Mouse (Mus musculus): Measurements from ENCODE around the gene Frmd4a. TPM values are rescaled to one million over a fixed set of nuclear protein-coding genes. Genes with fewer than 3 reads are reported as not detected.

Gene Frmd4a
- polyA plus RNA-seq, 1 experiment from 2014 or later: 16.7 TPM

DNA sequence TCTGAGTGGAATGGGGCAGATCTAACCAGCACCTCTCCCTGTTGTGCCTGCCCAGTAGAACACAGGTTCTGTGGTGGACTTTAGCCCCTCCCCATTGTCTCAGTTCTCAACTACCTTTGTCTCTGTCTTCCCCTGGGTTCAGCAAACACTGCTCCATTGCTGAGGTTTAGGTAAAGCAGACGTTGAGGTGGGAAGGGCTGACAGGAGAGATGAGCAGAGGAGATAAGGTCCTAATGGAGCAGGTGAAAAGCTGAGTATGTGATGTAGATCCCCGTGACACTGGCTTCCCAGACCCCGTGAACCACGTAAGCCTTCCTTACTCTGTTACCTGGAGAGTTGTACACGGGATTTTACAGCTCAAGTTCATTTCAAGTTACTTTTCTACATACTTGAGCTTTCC is 545.3 kb downstream of the Frmd4a start:
- Histone ChIP-seq H3K27ac (peak overlapping the region; percentile 100), H3K9ac (peak overlapping the region; percentile 88), H3K9me3 (replicated peaks) (no peaks in the 10 kb centered on the region), H3K4me1 (peaks cover 82% of the 10 kb centered on the region), H3K36me3 (peaks cover 47% of the 10 kb centered on the region), H3K4me2 (peak overlapping the region; percentile 79), H3K27me3 (replicated peaks) (no peaks in the 10 kb centered on the region), H3K4me3 (peak overlapping the region; percentile 75)
- WGBS (ENCODE audit: insufficient replicate concordance): 49% methylated on average over 5 of the region's 5 CpGs
- ATAC-seq: no peak

DNA sequence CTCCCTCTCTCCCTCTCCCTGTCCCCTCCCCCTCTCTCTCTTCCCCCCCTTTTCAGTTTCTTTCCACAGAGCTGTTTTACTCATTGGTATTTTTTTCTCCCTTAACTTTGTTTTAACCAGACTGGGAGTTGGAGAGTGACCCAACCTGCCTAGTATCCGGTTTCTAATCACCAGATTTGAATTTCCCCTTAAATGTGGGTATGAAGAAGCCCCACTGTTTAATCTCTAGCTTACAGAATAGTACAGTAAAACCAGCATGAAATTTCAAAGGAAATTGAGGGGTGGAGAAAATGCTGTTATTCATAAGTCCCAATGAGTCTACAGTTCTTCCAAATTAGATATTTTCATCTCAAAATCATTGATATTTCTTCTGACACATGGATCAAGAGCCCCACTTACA is 545.8 kb downstream of the Frmd4a start:
- no peaks in the 10 kb centered on the region for H3K27me3 ChIP-seq (replicated peaks)
- H3K4me1 ChIP-seq: peaks cover 82% of the 10 kb centered on the region
- 49% methylated on average over 1 of the region's 1 CpGs for WGBS (ENCODE audit: insufficient replicate concordance)
- ATAC-seq: no peak
- no peaks in the 10 kb centered on the region for H3K9me3 ChIP-seq (replicated peaks)
- H3K36me3 ChIP-seq: peaks cover 52% of the 10 kb centered on the region
- peak overlapping the region; percentile 79 for H3K4me2 ChIP-seq
- H3K4me3 ChIP-seq: peak overlapping the region; percentile 75
- H3K9ac ChIP-seq: peak overlapping the region; percentile 88
- peak overlapping the region; percentile 100 for H3K27ac ChIP-seq

DNA sequence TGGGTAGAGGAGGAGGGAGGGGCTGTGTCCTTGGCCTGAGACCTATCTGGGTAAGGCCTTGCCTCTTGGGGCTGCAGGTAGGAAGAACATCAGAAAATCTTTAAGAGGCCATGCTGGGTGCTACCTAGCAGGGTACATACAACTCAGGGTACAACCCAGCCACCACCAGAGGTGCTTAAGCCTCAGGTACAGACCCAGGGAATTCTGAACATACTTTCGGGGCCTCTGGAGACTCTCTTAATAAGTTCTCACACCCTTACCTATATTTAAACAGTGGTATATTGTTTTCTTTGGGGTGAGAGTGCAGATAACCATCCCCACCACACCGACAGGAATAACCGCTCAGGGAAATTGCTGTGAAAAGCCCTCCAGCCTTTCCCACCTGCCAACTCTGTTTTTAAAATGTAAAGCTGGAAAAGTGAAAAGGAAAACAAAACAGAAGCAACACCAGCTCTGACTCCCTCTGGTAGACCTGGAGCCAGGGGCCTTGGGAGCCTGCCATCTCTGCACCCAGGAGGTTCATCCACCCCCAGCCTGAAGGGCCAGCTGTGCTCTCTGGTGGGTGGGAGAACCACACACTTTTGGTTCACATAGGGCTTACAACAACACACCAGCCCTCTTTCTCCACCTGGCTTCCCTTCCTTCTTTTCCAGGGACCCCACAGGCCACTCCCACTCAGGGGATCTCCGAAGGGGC is 548.9 kb downstream of the Frmd4a start:
- no peak overlapping the region for H3K4me3 ChIP-seq
- H3K9me3 ChIP-seq (replicated peaks): no peaks in the 10 kb centered on the region
- peak overlapping the region; percentile 27; the same call in 1 of the 2 replicates for H3K27ac ChIP-seq
- H3K36me3 ChIP-seq: peaks cover 83% of the 10 kb centered on the region
- no peak for ATAC-seq
- peak overlapping the region; percentile 12; the same call in 1 of the 2 replicates for H3K9ac ChIP-seq
- H3K4me1 ChIP-seq: peaks cover 100% of the 10 kb centered on the region
- WGBS (ENCODE audit: insufficient replicate concordance): 93% methylated on average over 4 of the region's 4 CpGs
- H3K27me3 ChIP-seq (replicated peaks): no peaks in the 10 kb centered on the region
- peak overlapping the region; percentile 5; the same call in 1 of the 2 replicates for H3K4me2 ChIP-seq

DNA sequence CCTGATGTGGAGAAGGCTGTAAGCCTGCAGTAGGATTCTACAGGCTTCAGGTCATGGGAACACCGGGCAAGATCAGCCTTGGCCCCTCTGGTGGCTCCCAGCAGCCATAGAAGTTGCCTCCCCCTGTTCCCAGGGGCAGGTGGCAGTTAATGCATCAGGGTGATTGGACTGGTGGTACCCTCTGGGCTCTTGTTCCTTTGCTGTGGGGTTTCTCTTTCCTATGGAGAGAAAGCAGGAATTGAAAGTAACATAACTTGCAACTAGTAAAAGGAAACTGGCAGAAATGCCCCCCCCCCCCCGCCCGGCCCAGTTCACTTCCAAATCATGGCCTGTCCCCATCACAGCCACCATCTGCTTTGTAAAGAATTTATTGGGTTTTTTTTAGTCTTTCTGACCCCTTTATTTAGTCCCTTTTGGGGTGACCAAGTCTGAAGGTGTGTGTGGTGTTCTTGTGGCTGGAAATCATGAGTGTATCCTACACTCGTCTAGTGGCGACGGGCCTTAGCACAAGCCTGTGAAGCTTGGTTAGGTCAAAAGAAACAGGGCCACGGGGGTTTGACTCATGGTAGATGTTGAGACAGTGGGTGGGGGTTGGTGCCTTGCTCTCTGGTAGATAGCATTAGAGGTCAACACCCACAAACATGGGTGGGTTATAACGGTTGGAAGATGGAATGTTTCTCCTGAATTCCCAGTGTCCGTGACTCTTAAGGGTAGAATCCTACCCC is 549.6 kb downstream of the Frmd4a start:
- H3K27me3 ChIP-seq (replicated peaks): no peaks in the 10 kb centered on the region
- peaks cover 90% of the 10 kb centered on the region for H3K36me3 ChIP-seq
- H3K4me3 ChIP-seq: no peak overlapping the region
- no peak overlapping the region; the same call in 1 of the 2 replicates for H3K4me2 ChIP-seq
- H3K9ac ChIP-seq: peak overlapping the region; percentile 12; the same call in 1 of the 2 replicates
- H3K27ac ChIP-seq: peak overlapping the region; percentile 49; the same call in 1 of the 2 replicates
- WGBS (ENCODE audit: insufficient replicate concordance): 82% methylated on average over 9 of the region's 9 CpGs
- H3K9me3 ChIP-seq (replicated peaks): no peaks in the 10 kb centered on the region
- no peak for ATAC-seq
- peaks cover 100% of the 10 kb centered on the region for H3K4me1 ChIP-seq

DNA sequence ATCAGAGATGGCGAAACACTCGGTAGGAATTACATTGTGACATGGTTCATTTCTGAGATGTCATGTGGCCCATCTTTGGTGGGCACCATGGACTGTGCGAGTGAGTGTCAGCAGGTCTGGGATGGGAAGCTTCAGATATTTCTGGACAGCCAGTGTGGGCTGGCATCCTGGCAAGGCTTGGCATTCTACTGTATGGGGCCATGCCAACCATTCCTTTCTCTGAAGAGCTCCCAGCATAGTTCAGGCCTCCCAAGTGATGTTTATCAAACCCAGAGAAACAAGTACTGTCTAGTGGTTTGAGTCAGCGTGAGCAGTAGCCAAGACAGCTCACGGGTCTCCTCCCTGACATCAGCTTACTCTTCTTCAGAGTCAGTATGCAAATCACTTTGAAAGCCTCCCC is 551.5 kb downstream of the Frmd4a start:
- H3K4me1 ChIP-seq: peaks cover 100% of the 10 kb centered on the region
- no peak overlapping the region; the same call in 1 of the 2 replicates for H3K4me2 ChIP-seq
- H3K36me3 ChIP-seq: peaks cover 100% of the 10 kb centered on the region
- no peak overlapping the region for H3K4me3 ChIP-seq
- peak overlapping the region; percentile 12; the same call in 1 of the 2 replicates for H3K9ac ChIP-seq
- no peak for ATAC-seq
- 67% methylated on average over 5 of the region's 5 CpGs for WGBS (ENCODE audit: insufficient replicate concordance)
- peak overlapping the region; percentile 57 for H3K27ac ChIP-seq
- H3K27me3 ChIP-seq (replicated peaks): no peaks in the 10 kb centered on the region
- no peaks in the 10 kb centered on the region for H3K9me3 ChIP-seq (replicated peaks)

DNA sequence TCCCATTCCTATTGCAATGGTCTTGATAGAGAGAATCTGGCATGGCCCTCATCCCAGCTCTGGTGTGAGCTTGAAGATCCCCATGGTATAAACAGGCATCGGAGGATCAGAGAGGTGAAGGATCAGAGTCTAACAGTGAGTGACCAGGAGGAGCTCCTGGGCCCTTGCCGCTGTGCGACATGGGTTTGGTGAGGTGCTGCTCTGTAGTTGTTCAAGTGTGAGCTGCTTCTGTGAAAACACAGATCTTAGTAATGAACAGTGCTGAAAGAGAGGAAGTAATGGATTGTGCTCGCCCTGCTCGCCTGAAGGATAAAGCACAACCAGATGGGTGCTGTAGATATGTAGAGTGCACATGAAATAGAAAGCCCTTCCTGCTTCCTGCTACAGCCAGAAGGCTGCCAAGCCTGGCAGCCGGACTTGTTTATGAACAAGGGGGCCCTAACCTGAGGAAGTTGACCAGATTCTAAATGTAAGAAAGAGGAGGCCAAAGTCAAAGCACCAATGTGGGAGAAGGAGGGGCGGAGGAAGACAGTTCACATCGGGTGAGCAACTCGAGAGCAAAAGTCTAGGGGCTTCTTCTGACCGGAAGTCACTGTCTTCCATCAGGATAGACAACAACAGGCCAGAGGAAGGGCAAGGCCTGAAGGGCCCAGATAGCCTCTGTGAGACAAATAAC is 552.8 kb downstream of the Frmd4a start:
- Histone ChIP-seq H3K9me3 (replicated peaks) (no peaks in the 10 kb centered on the region), H3K4me2 (peak overlapping the region; percentile 52), H3K4me1 (peaks cover 94% of the 10 kb centered on the region), H3K4me3 (peak overlapping the region; percentile 21; the same call in 1 of the 2 replicates), H3K36me3 (peaks cover 100% of the 10 kb centered on the region), H3K9ac (peak overlapping the region; percentile 57), H3K27me3 (replicated peaks) (no peaks in the 10 kb centered on the region), H3K27ac (peak overlapping the region; percentile 81)
- peak; percentile 54 for ATAC-seq
- 29% methylated on average over 10 of the region's 10 CpGs for WGBS (ENCODE audit: insufficient replicate concordance)

DNA sequence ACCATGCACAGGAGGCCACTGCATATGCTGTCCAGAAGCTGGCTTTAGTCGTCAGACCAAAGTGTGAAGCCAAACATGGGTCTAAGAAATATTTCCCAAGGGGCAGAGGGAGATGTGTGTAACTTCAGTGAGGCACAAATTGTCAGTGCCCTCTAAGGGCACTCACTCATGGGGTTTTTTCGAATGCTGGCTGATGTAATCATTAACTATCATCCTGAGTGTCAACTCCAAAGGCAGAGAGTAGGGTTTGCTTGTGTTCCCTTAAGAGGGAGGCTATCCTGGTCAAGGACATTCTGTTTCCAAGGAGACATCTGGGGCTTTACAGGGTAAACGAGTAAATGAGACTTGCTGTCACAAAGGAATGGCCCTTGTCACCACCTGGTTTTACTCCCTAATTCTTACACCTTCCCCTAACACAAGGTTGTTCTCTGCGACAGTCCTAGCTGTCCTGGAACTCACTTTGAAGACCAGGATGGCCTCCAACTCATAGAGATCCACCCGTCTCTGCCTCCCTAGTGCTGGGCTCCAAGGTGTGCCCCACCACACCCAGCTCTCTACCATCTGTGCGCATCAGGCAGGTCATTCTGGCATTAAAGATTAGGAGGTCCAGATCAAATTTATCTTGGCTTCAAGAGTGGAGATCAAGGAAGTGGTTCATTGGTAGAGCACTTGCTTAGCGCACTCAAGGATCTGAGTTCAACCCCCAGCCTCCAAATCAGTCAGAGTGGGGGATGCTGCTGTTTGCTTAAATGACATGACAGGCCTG is 555.2 kb downstream of the Frmd4a start:
- ATAC-seq: peak; percentile 93

DNA sequence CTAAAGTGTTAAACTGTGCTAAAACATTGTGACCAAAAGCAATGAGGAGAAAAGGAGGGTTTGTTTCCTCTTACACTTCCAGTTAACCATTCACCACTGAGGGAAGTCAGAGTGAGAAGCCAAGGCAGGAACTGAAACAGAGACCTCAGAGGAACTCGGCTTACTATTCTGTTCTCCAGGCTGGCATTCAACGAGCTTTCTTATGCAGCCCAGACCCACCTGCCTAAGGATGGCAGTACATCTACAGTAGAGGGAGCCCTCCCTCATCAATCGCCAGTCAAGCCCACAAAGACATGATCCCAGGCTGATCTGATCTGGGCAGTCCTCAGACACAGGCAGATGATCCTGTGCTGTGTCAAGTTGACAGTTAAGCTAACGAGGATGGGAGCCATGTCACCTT is 555.9 kb downstream of the Frmd4a start:
- Histone ChIP-seq H3K4me3 (no peak overlapping the region), H3K27me3 (replicated peaks) (no peaks in the 10 kb centered on the region), H3K36me3 (peaks cover 100% of the 10 kb centered on the region), H3K27ac (peak overlapping the region; percentile 83), H3K4me1 (peaks cover 67% of the 10 kb centered on the region), H3K9ac (peak overlapping the region; percentile 25), H3K9me3 (replicated peaks) (no peaks in the 10 kb centered on the region), H3K4me2 (peak overlapping the region; percentile 58)
- 46% methylated on average over 4 of the region's 4 CpGs for whole genome bisulfite sequencing (ENCODE audit: insufficient replicate concordance)
- ATAC-seq: peak; percentile 13; the same call in 1 of the 2 replicates

More for the DNA sequence above, 555.2 kb downstream of the Frmd4a start:
- peak overlapping the region; percentile 8; the same call in 1 of the 2 replicates for H3K4me3 ChIP-seq
- H3K27ac ChIP-seq: peak overlapping the region; percentile 83
- peak overlapping the region; percentile 58 for H3K4me2 ChIP-seq
- peaks cover 100% of the 10 kb centered on the region for H3K36me3 ChIP-seq
- WGBS (ENCODE audit: insufficient replicate concordance): 55% methylated on average over 7 of the region's 7 CpGs
- peak overlapping the region; percentile 49 for H3K9ac ChIP-seq
- H3K9me3 ChIP-seq (replicated peaks): no peaks in the 10 kb centered on the region
- H3K27me3 ChIP-seq (replicated peaks): no peaks in the 10 kb centered on the region
- H3K4me1 ChIP-seq: peaks cover 70% of the 10 kb centered on the region

DNA sequence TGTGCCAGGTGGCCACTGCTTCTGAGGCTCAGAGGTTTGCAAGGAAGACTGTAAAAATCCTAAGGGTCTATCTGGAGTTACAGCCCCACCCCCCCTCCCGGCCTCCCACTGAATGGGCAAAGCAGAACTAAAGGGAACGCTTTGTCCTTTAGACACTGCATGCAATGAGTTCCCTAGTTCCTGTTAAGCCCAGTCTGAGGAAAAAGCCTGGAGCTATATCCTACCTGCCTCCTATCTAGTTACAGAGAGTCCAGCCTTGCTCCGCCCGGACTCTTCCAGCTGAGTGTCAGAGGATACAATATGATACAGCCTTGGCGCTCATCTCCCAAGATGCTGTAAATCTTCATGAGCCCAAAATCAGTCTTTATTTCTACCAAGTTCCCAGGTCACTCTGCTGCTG is 556.7 kb downstream of the Frmd4a start:
- no peaks in the 10 kb centered on the region for H3K9me3 ChIP-seq (replicated peaks)
- 91% methylated on average over 5 of the region's 5 CpGs for WGBS (ENCODE audit: insufficient replicate concordance)
- peaks cover 100% of the 10 kb centered on the region for H3K36me3 ChIP-seq
- peaks cover 61% of the 10 kb centered on the region for H3K4me1 ChIP-seq
- no peaks in the 10 kb centered on the region for H3K27me3 ChIP-seq (replicated peaks)
- no peak overlapping the region for H3K9ac ChIP-seq
- H3K27ac ChIP-seq: peak overlapping the region; percentile 83
- no peak overlapping the region for H3K4me2 ChIP-seq
- ATAC-seq: no peak
- H3K4me3 ChIP-seq: no peak overlapping the region

DNA sequence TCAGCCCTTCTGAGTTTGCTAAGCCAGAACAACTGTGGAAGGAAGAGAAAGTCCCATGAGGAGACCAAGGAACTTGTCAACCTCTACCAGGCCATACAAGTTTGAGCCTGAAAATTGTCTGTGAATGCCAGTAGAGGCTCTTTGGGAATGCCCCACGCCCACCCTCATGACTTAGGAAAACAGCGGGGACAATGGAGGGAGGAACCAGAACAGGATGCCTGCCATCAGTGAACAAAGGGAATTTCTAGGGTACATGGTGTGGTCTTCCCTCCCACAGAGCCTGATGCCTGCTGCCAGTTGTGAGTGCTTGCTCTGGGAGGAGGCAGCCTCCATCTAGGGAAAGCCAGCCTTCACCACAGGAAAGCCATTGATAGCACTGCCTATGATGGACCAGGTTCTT is 557.6 kb downstream of the Frmd4a start:
- ATAC-seq: no peak
- H3K9me3 ChIP-seq (replicated peaks): no peaks in the 10 kb centered on the region
- no peak overlapping the region for H3K9ac ChIP-seq
- no peaks in the 10 kb centered on the region for H3K27me3 ChIP-seq (replicated peaks)
- H3K27ac ChIP-seq: 0 out of 2 replicates have a peak overlapping the region, but pooled peaks have one; percentile 13
- no peak overlapping the region for H3K4me2 ChIP-seq
- WGBS (ENCODE audit: insufficient replicate concordance): 80% methylated on average over 2 of the region's 2 CpGs
- peaks cover 52% of the 10 kb centered on the region for H3K4me1 ChIP-seq
- no peak overlapping the region for H3K4me3 ChIP-seq
- H3K36me3 ChIP-seq: peaks cover 100% of the 10 kb centered on the region

DNA sequence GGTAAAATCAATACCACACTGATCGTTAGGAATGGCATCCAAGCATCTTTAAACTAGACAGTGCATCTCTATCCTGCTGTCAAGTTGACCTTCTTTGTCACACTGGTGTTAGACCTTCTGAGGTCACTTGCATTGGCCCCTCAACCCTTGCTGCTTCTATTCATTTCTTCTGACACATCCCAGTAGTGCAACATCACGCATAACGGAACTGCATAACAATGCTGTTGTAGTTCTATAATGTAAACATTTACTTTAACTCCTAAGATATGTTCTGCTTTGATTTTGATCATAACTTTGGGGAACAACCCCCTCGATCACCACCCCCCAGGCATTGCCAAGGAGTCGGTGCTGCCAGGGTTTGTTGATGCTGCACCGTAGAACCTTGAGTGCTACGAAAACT is 558.5 kb downstream of the Frmd4a start:
- no peak overlapping the region for H3K9ac ChIP-seq
- H3K4me2 ChIP-seq: no peak overlapping the region
- H3K4me1 ChIP-seq: peaks cover 52% of the 10 kb centered on the region
- H3K9me3 ChIP-seq (replicated peaks): no peaks in the 10 kb centered on the region
- H3K27ac ChIP-seq: no peak overlapping the region
- peaks cover 100% of the 10 kb centered on the region for H3K36me3 ChIP-seq
- WGBS (ENCODE audit: insufficient replicate concordance): 93% methylated on average over 7 of the region's 7 CpGs
- no peaks in the 10 kb centered on the region for H3K27me3 ChIP-seq (replicated peaks)
- H3K4me3 ChIP-seq: no peak overlapping the region
- no peak for ATAC-seq

All from liver, embryonic 12.5 days (tissue).